8 mouse cellular contexts compared by ENCODE assay signal in genomic region chr6:35252477-35253346, GRCm38 (mm10). TPM values are rescaled to one million over a fixed set of nuclear protein-coding genes. Genes with fewer than 3 reads are reported as not detected.
DNase-seq lines count a peak whose midpoint lies in the region; ATAC-seq and TF ChIP-seq lines count a peak whose summit lies in the region.

No protein-coding gene starts in this region.

- 0 out of 2 replicates have a peak, but pooled peaks have one; percentile 27 for TF ChIP-seq CTCF in G1E (IDR thresholded peaks at IDR 0.05; ENCODE audit: low read depth, low read length)

- peak overlapping the region; percentile 77 for H3K9ac ChIP-seq in forebrain, embryonic 16.5 days (replicated peaks; ENCODE audit: low read depth, low read length)
- H3K9ac ChIP-seq in lung, embryonic 16.5 days (ENCODE audit: low read length), result peak overlapping the region; percentile 88

- H3K36me3 ChIP-seq in G1E (replicated peaks), result peaks cover 10% of the 10 kb centered on the region
- no peaks in the 10 kb centered on the region for H3K36me3 ChIP-seq in forebrain, embryonic 16.5 days (ENCODE audit: control insufficient read depth, insufficient read depth)
- H3K36me3 ChIP-seq in lung, embryonic 16.5 days (ENCODE audit: control insufficient read depth, insufficient read depth, low read length), result no peaks in the 10 kb centered on the region

- under 1% methylated on average over 59 of the region's 60 CpGs for WGBS in forebrain, embryonic 16.5 days
- WGBS in lung, embryonic 16.5 days, result under 1% methylated on average over 55 of the region's 60 CpGs

- peak; percentile 85 for DNase-seq in G1E (ENCODE audit: low spot score)
- peak; percentile 84 for DNase-seq in cerebellum, adult 11-12 months
- peak; percentile 91 to 92 for DNase-seq in heart, postnatal 36 days
- peak; percentile 75 to 78 for DNase-seq in layer of hippocampus, adult 8-10 months (ENCODE audit: low spot score in 2 of 2)
- peak; percentile 82 for DNase-seq in ovary, postnatal 10 days (ENCODE audit: low spot score)
- DNase-seq in thymus, postnatal 10 days (ENCODE audit: low spot score in 2 of 2), result peak; percentile 83 to 94

- H3K4me1 ChIP-seq in G1E (ENCODE audit: insufficient read depth, low read depth, low read length), result peaks cover 55% of the 10 kb centered on the region
- H3K4me1 ChIP-seq in forebrain, embryonic 16.5 days (replicated peaks; ENCODE audit: control insufficient read depth, insufficient read depth, low read length), result peaks cover 23% of the 10 kb centered on the region
- peaks cover 29% of the 10 kb centered on the region for H3K4me1 ChIP-seq in lung, embryonic 16.5 days (replicated peaks; ENCODE audit: control insufficient read depth, insufficient read depth, low read length)

- H3K4me3 ChIP-seq in G1E (ENCODE audit: low read depth, low read length), result peak overlapping the region; percentile 79
- peak overlapping the region; percentile 75 for H3K4me3 ChIP-seq in forebrain, embryonic 16.5 days (replicated peaks; ENCODE audit: low read length)
- H3K4me3 ChIP-seq in lung, embryonic 16.5 days (ENCODE audit: low read length), result peak overlapping the region; percentile 82

- peak; percentile 38 for ATAC-seq in G1E (ENCODE audit: extremely low read depth, insufficient number of reproducible peaks, low FRiP score, poor library complexity, severe bottlenecking)
- peak; percentile 91 for ATAC-seq in forebrain, embryonic 16.5 days
- peak; percentile 95 for ATAC-seq in lung, embryonic 16.5 days (ENCODE audit: low read depth)

- H3K4me2 ChIP-seq in forebrain, embryonic 16.5 days (ENCODE audit: low read length), result peak overlapping the region; percentile 81
- peak overlapping the region; percentile 70 for H3K4me2 ChIP-seq in lung, embryonic 16.5 days (ENCODE audit: low read depth, low read length)

- no peaks in the 10 kb centered on the region for H3K9me3 ChIP-seq in G1E (replicated peaks)
- no peaks in the 10 kb centered on the region for H3K9me3 ChIP-seq in forebrain, embryonic 16.5 days (ENCODE audit: control insufficient read depth, low read length)
- H3K9me3 ChIP-seq in lung, embryonic 16.5 days (ENCODE audit: control insufficient read depth, low read length), result no peaks in the 10 kb centered on the region

- H3K27me3 ChIP-seq in G1E (ENCODE audit: insufficient read depth, low read length), result no peaks in the 10 kb centered on the region
- H3K27me3 ChIP-seq in forebrain, embryonic 16.5 days (replicated peaks; ENCODE audit: control insufficient read depth, insufficient read depth, low read length), result no peaks in the 10 kb centered on the region
- H3K27me3 ChIP-seq in lung, embryonic 16.5 days (ENCODE audit: control insufficient read depth, insufficient read depth, low read depth, low read length), result no peaks in the 10 kb centered on the region

- intact Hi-C loops in heart, postnatal 36 days (cut with DNase I), result loop anchor here (1.0 to 5.0 kb wide), 4 partner anchors 44 to 315 kb away; no protein-coding TSS in a partner anchor

- peak overlapping the region; percentile 38; the same call in 1 of the 2 replicates for H3K27ac ChIP-seq in forebrain, embryonic 16.5 days (ENCODE audit: low read length)
- peak overlapping the region; percentile 90 for H3K27ac ChIP-seq in lung, embryonic 16.5 days (ENCODE audit: low read length)

RNA-seq across cellular contexts. Expression of gene Slc13a4, which starts 55.2 kb away (rescaled TPM):
- total RNA-seq in G1E (2014; fragmentation: Nextera tagmentation), result not detected in 2 replicates
- total RNA-seq in G1E (2017), result 0.05 and 0.17 TPM in 2 replicates
- polyA plus RNA-seq in G1E (2012), result not detected in 2 replicates
- 4.6 and 5.6 TPM in 2 replicates for polyA plus RNA-seq in forebrain, embryonic 16.5 days (2015; fragmentation: Nextera tagmentation; extraction: Ambion mirVana)
- under 1 TPM; 0.11 to 0.17 TPM for total RNA-seq in heart, postnatal 36 days (2021)
- total RNA-seq in layer of hippocampus, adult 8-10 months (2022), result 10 to 100 TPM in 1 of 4 experiments, 1 to 10 TPM in 3; 7.1 to 11.5 (median 8.5) TPM
- polyA plus RNA-seq in lung, embryonic 16.5 days (2015; fragmentation: Nextera tagmentation; extraction: Ambion mirVana), result 0.11 and 0.35 TPM in 2 replicates

Comparison
In these comparisons a context has a peak if more than half of its experiments do, and no peak if none do; other contexts are left out.
1. Peak in every context shown above with its lines: DNase-seq, ATAC-seq, H3K4me3 ChIP-seq and H3K27ac ChIP-seq.
2. ATAC-seq: peak in every context shown above with its lines; median percentile 95 in lung, embryonic 16.5 days; 91 in forebrain, embryonic 16.5 days; 38 in G1E.
3. RNA of gene Slc13a4, which starts 55.2 kb away (total RNA-seq): 7.1 to 11.5 TPM in layer of hippocampus, adult 8-10 months; 0.11 to 0.17 TPM in heart, postnatal 36 days and 0.05 to 0.17 TPM in G1E; every median in the first group is over 4 times any median in the second.